Mouse (Mus musculus): ENCODE results near the gene Scml4. TPM values are rescaled to one million over a fixed set of nuclear protein-coding genes. Genes with fewer than 3 reads are reported as not detected.

Scml4 gene
- 1 to 10 TPM; 3.3 to 4.4 TPM for total RNA-seq (2021)
- long read RNA-seq, partial matches to known transcripts: 0 of 5 reads
- long read RNA-seq, other reads (novel, unspliced or antisense): 2 of 5 reads

GRCm38 (mm10) chr10:42860159-42860911 is at the start of gene Scml4:
TSS of gene Scml4 (plus strand) at chr10:42860370.
- DNase-seq (ENCODE audit: low spot score in 2 of 2): peak in 1 of 2 experiments; percentile 35

- no peak for DNase-seq (ENCODE audit: low spot score in 2 of 2)
Observed at GRCm38 (mm10) chr10:42825923-42826322, 34.2 kb upstream of the Scml4 start.

- no peak for DNase-seq (ENCODE audit: low spot score in 2 of 2)
Observed at GRCm38 (mm10) chr10:42827155-42827554, 33.0 kb upstream of the Scml4 start.

GRCm38 (mm10) chr10:42830007-42830406 is 30.2 kb upstream of the Scml4 start:
- no peak for DNase-seq (ENCODE audit: low spot score in 2 of 2)

GRCm38 (mm10) chr10:42830409-42830808 is 29.8 kb upstream of the Scml4 start:
- no peak for DNase-seq (ENCODE audit: low spot score in 2 of 2)

GRCm38 (mm10) chr10:42832677-42833076 is 27.5 kb upstream of the Scml4 start:
- peak in 1 of 2 experiments; percentile 14 for DNase-seq (ENCODE audit: low spot score in 2 of 2)

GRCm38 (mm10) chr10:42833871-42834727 is 26.1 kb upstream of the Scml4 start:
- DNase-seq (ENCODE audit: low spot score in 2 of 2): no peak

- DNase-seq (ENCODE audit: low spot score in 2 of 2): no peak
Observed at GRCm38 (mm10) chr10:42838106-42838505, 22.1 kb upstream of the Scml4 start.

GRCm38 (mm10) chr10:42838736-42839135 is 21.4 kb upstream of the Scml4 start:
- no peak for DNase-seq (ENCODE audit: low spot score in 2 of 2)

- DNase-seq (ENCODE audit: low spot score in 2 of 2): no peak
Observed at GRCm38 (mm10) chr10:42840036-42840435, 20.1 kb upstream of the Scml4 start.

- DNase-seq (ENCODE audit: low spot score in 2 of 2): no peak
Observed at GRCm38 (mm10) chr10:42841531-42842195, 18.5 kb upstream of the Scml4 start.

GRCm38 (mm10) chr10:42842358-42842757 is 17.8 kb upstream of the Scml4 start:
- DNase-seq (ENCODE audit: low spot score in 2 of 2): peak; percentile 25 to 54

GRCm38 (mm10) chr10:42843416-42843815 is 16.8 kb upstream of the Scml4 start:
- no peak for DNase-seq (ENCODE audit: low spot score in 2 of 2)

GRCm38 (mm10) chr10:42845480-42845879 is 14.7 kb upstream of the Scml4 start:
- no peak for DNase-seq (ENCODE audit: low spot score in 2 of 2)

GRCm38 (mm10) chr10:42848179-42849080 is 11.7 kb upstream of the Scml4 start:
- no peak for DNase-seq (ENCODE audit: low spot score in 2 of 2)

GRCm38 (mm10) chr10:42849081-42849400 is 11.1 kb upstream of the Scml4 start:
- no peak for DNase-seq (ENCODE audit: low spot score in 2 of 2)

GRCm38 (mm10) chr10:42854838-42855237 is 5.3 kb upstream of the Scml4 start:
- DNase-seq (ENCODE audit: low spot score in 2 of 2): no peak

- no peak for DNase-seq (ENCODE audit: low spot score in 2 of 2)
Observed at GRCm38 (mm10) chr10:42855250-42855649, 4.9 kb upstream of the Scml4 start.

GRCm38 (mm10) chr10:42856574-42856973 is 3.6 kb upstream of the Scml4 start:
- no peak for DNase-seq (ENCODE audit: low spot score in 2 of 2)

- DNase-seq (ENCODE audit: low spot score in 2 of 2): no peak
Observed at GRCm38 (mm10) chr10:42857021-42857420, 3.1 kb upstream of the Scml4 start.

GRCm38 (mm10) chr10:42859781-42860158 is 400 bp upstream of the Scml4 start:
- no peak for DNase-seq (ENCODE audit: low spot score in 2 of 2)

Measured in layer of hippocampus, adult 18-20 months (tissue).